Mouse (Mus musculus) limb, embryonic 11.5 days (tissue): Measurements from ENCODE around the gene Pou2af1. TPM values are rescaled to one million over a fixed set of nuclear protein-coding genes. Genes with fewer than 3 reads are reported as not detected.

Experiments used
- ATAC-seq: fragments of 200-750 bp; cut with Nextera tagmentation; 2 replicates; pipeline ENCODE4 v1.8.0; 2017; ENCODE audit warnings: low read depth; ENCODE audit not compliant: insufficient number of reproducible peaks, low FRiP score, low TSS enrichment
- DNase-seq: peaks from one replicate; pipeline ENCODE4 v3.0.0-alpha.2; 2015; ENCODE audit warnings: low spot score
- H3K27ac ChIP-seq: fragments of 300-500 bp; sonication (generic); replicated peaks from 2 replicates; pipeline ENCODE4 v1.5.1; 2014; ENCODE audit warnings: low read depth, mild to moderate bottlenecking, low read length
- H3K27me3 ChIP-seq: fragments of 300-500 bp; sonication (generic); 2 replicates; pipeline ENCODE4 v1.6.1; 2014; ENCODE audit warnings: mild to moderate bottlenecking, low read length, mixed read lengths; ENCODE audit not compliant: control insufficient read depth, insufficient read depth
- H3K36me3 ChIP-seq: fragments of 300-500 bp; sonication (generic); 2 replicates; pipeline ENCODE4 v1.6.1; 2014; ENCODE audit warnings: mild to moderate bottlenecking, low read length, moderate library complexity, mixed read lengths; ENCODE audit not compliant: control insufficient read depth, insufficient read depth
- H3K4me1 ChIP-seq: fragments of 300-500 bp; sonication (generic); 2 replicates; pipeline ENCODE4 v1.6.1; 2014; ENCODE audit warnings: low read length, mixed read lengths; ENCODE audit not compliant: control insufficient read depth, insufficient read depth
- H3K4me2 ChIP-seq: fragments of 300-500 bp; sonication (generic); 2 replicates; pipeline ENCODE4 v1.6.1; 2014; ENCODE audit warnings: low read depth, mild to moderate bottlenecking, moderate library complexity; ENCODE audit not compliant: severe bottlenecking
- H3K4me3 ChIP-seq: fragments of 300-500 bp; sonication (generic); 2 replicates; pipeline ENCODE4 v1.5.1; 2014; ENCODE audit warnings: low read depth, low read length
- H3K9ac ChIP-seq: fragments of 300-500 bp; sonication (generic); 2 replicates; pipeline ENCODE4 v1.6.1; 2014; ENCODE audit warnings: mild to moderate bottlenecking, low read length
- H3K9me3 ChIP-seq: fragments of 300-500 bp; sonication (generic); 2 replicates; pipeline ENCODE4 v1.6.1; 2016; ENCODE audit warnings: low read length; ENCODE audit not compliant: control insufficient read depth
- WGBS: fragments of 180-500 bp; shearing (Covaris S2); extraction: QIAGEN DNeasy Blood & Tissue Kit; methylation state at CpG from one replicate; pipeline ENCODE4 v1.1.7; 2014; 5-methylcytosine and 5-hydroxymethylcytosine counted together
- polyA plus RNA-seq: library from polyadenylated mRNA; unstranded; fragments of >200 nt; fragmentation: Nextera tagmentation; extraction: Ambion mirVana; gene quantifications from 2 replicates; pipeline ENCODE4 v1.2.1, GENCODE M21; 2014

The Pou2af1 gene
- polyA plus RNA-seq, 1 experiment from 2014 or later: not detected

- H3K4me1 ChIP-seq: no peaks in the 10 kb centered on the region
- H3K4me3 ChIP-seq: no peak overlapping the region
- DNase-seq (no peak), ATAC-seq (no peak)
- no peak overlapping the region for H3K4me2 ChIP-seq
- WGBS: 76% methylated on average over 12 of the region's 12 CpGs
- no peak overlapping the region for H3K9ac ChIP-seq
- no peaks in the 10 kb centered on the region for H3K9me3 ChIP-seq
- no peaks in the 10 kb centered on the region for H3K27me3 ChIP-seq
- no peaks in the 10 kb centered on the region for H3K36me3 ChIP-seq
- no peak overlapping the region for H3K27ac ChIP-seq
Observed at GRCm38 (mm10) chr9:51238741-51239385, 25.4 kb downstream of the Pou2af1 start.

GRCm38 (mm10) chr9:51256780-51257502, 43.4 kb downstream of the Pou2af1 start:
- DNase-seq (no peak), ATAC-seq (no peak)
- Histone ChIP-seq H3K4me3 (no peak overlapping the region), H3K4me1 (peaks cover 1% of the 10 kb centered on the region), H3K36me3 (no peaks in the 10 kb centered on the region), H3K27ac (no peak overlapping the region), H3K27me3 (no peaks in the 10 kb centered on the region), H3K4me2 (no peak overlapping the region), H3K9me3 (no peaks in the 10 kb centered on the region), H3K9ac (no peak overlapping the region)
- WGBS: 71% methylated on average over 4 of the region's 4 CpGs

- no peak overlapping the region for H3K27ac ChIP-seq
- no peaks in the 10 kb centered on the region for H3K9me3 ChIP-seq
- no peaks in the 10 kb centered on the region for H3K27me3 ChIP-seq
- 92% methylated on average over 5 of the region's 5 CpGs for WGBS
- DNase-seq: no peak
- no peak for ATAC-seq
- H3K4me2 ChIP-seq: no peak overlapping the region
- H3K36me3 ChIP-seq: no peaks in the 10 kb centered on the region
- H3K4me3 ChIP-seq: no peak overlapping the region
- no peak overlapping the region for H3K9ac ChIP-seq
- no peaks in the 10 kb centered on the region for H3K4me1 ChIP-seq
Observed at GRCm38 (mm10) chr9:51258426-51258825, 44.9 kb downstream of the Pou2af1 start.

- ATAC-seq: no peak
- Histone ChIP-seq H3K4me1 (no peaks in the 10 kb centered on the region), H3K4me3 (no peak overlapping the region), H3K4me2 (no peak overlapping the region), H3K9ac (no peak overlapping the region), H3K36me3 (no peaks in the 10 kb centered on the region), H3K9me3 (no peaks in the 10 kb centered on the region), H3K27ac (no peak overlapping the region), H3K27me3 (0 out of 2 replicates have a peak, but pooled peaks cover 2% of the 10 kb centered on the region)
- DNase-seq: no peak
- 82% methylated on average over 5 of the region's 5 CpGs for WGBS
Observed at GRCm38 (mm10) chr9:51268852-51269251, 55.3 kb downstream of the Pou2af1 start.

GRCm38 (mm10) chr9:51271073-51271472, 57.6 kb downstream of the Pou2af1 start:
- DNase-seq (no peak), ATAC-seq (no peak)
- H3K4me1 ChIP-seq: no peaks in the 10 kb centered on the region
- H3K27me3 ChIP-seq: 0 out of 2 replicates have a peak, but pooled peaks cover 2% of the 10 kb centered on the region
- 81% methylated on average over 8 of the region's 8 CpGs for WGBS
- no peak overlapping the region for H3K4me2 ChIP-seq
- H3K36me3 ChIP-seq: no peaks in the 10 kb centered on the region
- H3K9me3 ChIP-seq: no peaks in the 10 kb centered on the region
- no peak overlapping the region for H3K9ac ChIP-seq
- no peak overlapping the region for H3K27ac ChIP-seq
- no peak overlapping the region for H3K4me3 ChIP-seq

- WGBS: 72% methylated on average over 5 of the region's 5 CpGs
- H3K4me3 ChIP-seq: no peak overlapping the region
- DNase-seq: no peak
- H3K9ac ChIP-seq: no peak overlapping the region
- H3K27ac ChIP-seq: no peak overlapping the region
- H3K9me3 ChIP-seq: no peaks in the 10 kb centered on the region
- no peak overlapping the region for H3K4me2 ChIP-seq
- 0 out of 2 replicates have a peak, but pooled peaks cover 2% of the 10 kb centered on the region for H3K27me3 ChIP-seq
- ATAC-seq: no peak
- H3K4me1 ChIP-seq: no peaks in the 10 kb centered on the region
- H3K36me3 ChIP-seq: no peaks in the 10 kb centered on the region
Observed at GRCm38 (mm10) chr9:51272102-51272501, 58.6 kb downstream of the Pou2af1 start.

- Histone ChIP-seq H3K9me3 (no peaks in the 10 kb centered on the region), H3K36me3 (no peaks in the 10 kb centered on the region), H3K9ac (no peak overlapping the region), H3K27me3 (0 out of 2 replicates have a peak, but pooled peaks cover 2% of the 10 kb centered on the region), H3K4me2 (no peak overlapping the region), H3K27ac (no peak overlapping the region), H3K4me3 (no peak overlapping the region), H3K4me1 (no peaks in the 10 kb centered on the region)
- ATAC-seq: no peak
- no peak for DNase-seq
- 63% methylated on average over 9 of the region's 9 CpGs for WGBS
Observed at GRCm38 (mm10) chr9:51273581-51274154, 60.2 kb downstream of the Pou2af1 start.

- WGBS: 31% methylated on average over 4 of the region's 4 CpGs
- Histone ChIP-seq H3K4me2 (no peak overlapping the region), H3K36me3 (no peaks in the 10 kb centered on the region), H3K27me3 (0 out of 2 replicates have a peak, but pooled peaks cover 4% of the 10 kb centered on the region), H3K4me1 (no peaks in the 10 kb centered on the region), H3K9me3 (no peaks in the 10 kb centered on the region), H3K9ac (no peak overlapping the region), H3K27ac (no peak overlapping the region), H3K4me3 (no peak overlapping the region)
- DNase-seq (no peak), ATAC-seq (no peak)
Observed at GRCm38 (mm10) chr9:51274678-51275077, 61.2 kb downstream of the Pou2af1 start.
